Mouse (Mus musculus): Measurements from ENCODE around the gene Celf2. TPM values are rescaled to one million over a fixed set of nuclear protein-coding genes. Genes with fewer than 3 reads are reported as not detected.

Celf2 gene
- polyA plus RNA-seq, 1 experiment = 35.9 TPM

GRCm38 (mm10) chr2:6790876-6791275 lies 718.5 kb downstream of the Celf2 start:
- Histone ChIP-seq H3K27ac (ENCODE audit: control insufficient read depth, insufficient read depth, low read depth, low read length, poor library complexity) (no peak overlapping the region), H3K4me1 (ENCODE audit: control insufficient read depth, insufficient read depth, low read length) (no peaks in the 10 kb centered on the region; the same call in 1 of the 2 replicates), H3K4me3 (replicated peaks; ENCODE audit: control insufficient read depth, low read depth, low read length) (no peak overlapping the region)
- TF ChIP-seq POLR2A (IDR thresholded peaks at IDR 0.05; ENCODE audit: borderline replicate concordance, control insufficient read depth, low read depth, low read length) = no peak
- WGBS = 77% methylated on average over 2 of the region's 2 CpGs

DNA sequence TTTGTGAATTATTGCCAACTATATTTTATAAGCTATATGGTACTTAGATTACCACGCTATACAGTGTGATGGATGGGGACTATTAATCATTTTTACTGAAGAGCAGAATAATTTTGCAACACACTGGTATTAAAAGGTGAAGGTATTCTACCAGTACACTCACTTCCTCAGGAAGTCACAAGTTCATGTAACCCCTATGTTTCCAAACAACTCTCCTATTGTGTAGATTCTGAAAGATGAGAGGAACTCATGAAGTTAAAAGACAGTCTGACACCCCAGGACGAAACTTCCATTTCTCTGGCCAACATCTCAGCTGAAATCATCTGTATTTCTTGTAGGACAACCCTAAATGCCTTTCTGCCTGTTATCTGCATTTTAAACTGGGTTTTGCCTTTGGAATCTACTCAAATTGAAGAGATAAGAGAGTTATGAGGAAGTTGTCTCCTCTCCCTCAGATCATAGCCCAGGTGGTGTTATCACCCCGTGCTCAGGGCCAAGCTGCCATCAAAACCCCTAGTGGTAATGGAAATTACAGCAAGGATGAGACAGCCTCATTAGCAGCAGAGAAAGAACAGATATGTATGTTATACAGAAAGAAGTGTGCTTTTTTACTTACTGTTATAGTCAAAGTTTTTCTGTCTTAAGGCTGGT lies 722.7 kb downstream of the Celf2 start:
- WGBS = 33% methylated on average over 3 of the region's 3 CpGs
- no peaks in the 10 kb centered on the region; the same call in 1 of the 2 replicates for H3K4me1 ChIP-seq (ENCODE audit: control insufficient read depth, insufficient read depth, low read length)
- H3K27ac ChIP-seq (ENCODE audit: control insufficient read depth, insufficient read depth, low read depth, low read length, poor library complexity) = no peak overlapping the region
- H3K4me3 ChIP-seq (replicated peaks; ENCODE audit: control insufficient read depth, low read depth, low read length) = no peak overlapping the region
- TF ChIP-seq CTCF (IDR thresholded peaks at IDR 0.05; ENCODE audit: control insufficient read depth, insufficient read depth, low read length) (peak; percentile 35), POLR2A (IDR thresholded peaks at IDR 0.05; ENCODE audit: borderline replicate concordance, control insufficient read depth, low read depth, low read length) (no peak)

GRCm38 (mm10) chr2:6770214-6770613 lies 739.1 kb downstream of the Celf2 start:
- 91% methylated on average over 2 of the region's 2 CpGs for WGBS
- no peak overlapping the region for H3K4me3 ChIP-seq (replicated peaks; ENCODE audit: control insufficient read depth, low read depth, low read length)
- TF ChIP-seq CTCF (IDR thresholded peaks at IDR 0.05; ENCODE audit: control insufficient read depth, insufficient read depth, low read length) (no peak), POLR2A (IDR thresholded peaks at IDR 0.05; ENCODE audit: borderline replicate concordance, control insufficient read depth, low read depth, low read length) (no peak)
- H3K27ac ChIP-seq (ENCODE audit: control insufficient read depth, insufficient read depth, low read depth, low read length, poor library complexity) = no peak overlapping the region
- no peaks in the 10 kb centered on the region for H3K4me1 ChIP-seq (ENCODE audit: control insufficient read depth, insufficient read depth, low read length)

DNA sequence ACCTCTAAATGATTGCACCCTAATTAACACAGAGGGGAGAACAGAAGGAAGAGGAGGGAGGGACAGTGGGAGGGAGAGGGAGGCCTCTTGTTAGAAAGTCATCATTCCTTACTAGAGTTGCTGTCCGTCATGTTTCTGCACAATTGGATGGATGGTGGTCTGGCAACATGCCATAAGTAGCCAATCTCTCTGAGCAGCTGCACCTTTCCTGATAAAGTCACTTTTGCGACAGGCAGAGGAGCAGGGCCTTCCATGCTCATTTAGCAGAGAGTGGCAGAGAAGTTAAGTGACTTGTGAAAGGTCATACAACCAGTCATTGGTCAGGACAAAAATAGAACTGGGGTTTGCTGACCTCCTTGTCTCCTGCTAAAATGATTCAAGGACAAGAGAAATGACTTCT lies 747.0 kb downstream of the Celf2 start:
- no peaks in the 10 kb centered on the region for H3K4me1 ChIP-seq (ENCODE audit: control insufficient read depth, insufficient read depth, low read length)
- H3K4me3 ChIP-seq (replicated peaks; ENCODE audit: control insufficient read depth, low read depth, low read length) = no peak overlapping the region
- TF ChIP-seq CTCF (IDR thresholded peaks at IDR 0.05; ENCODE audit: control insufficient read depth, insufficient read depth, low read length) = no peak
- no peak for TF ChIP-seq POLR2A (IDR thresholded peaks at IDR 0.05; ENCODE audit: borderline replicate concordance, control insufficient read depth, low read depth, low read length)
- no peak overlapping the region for H3K27ac ChIP-seq (ENCODE audit: control insufficient read depth, insufficient read depth, low read depth, low read length, poor library complexity)
- WGBS = 31% methylated on average over 2 of the region's 2 CpGs

- TF ChIP-seq POLR2A (IDR thresholded peaks at IDR 0.05; ENCODE audit: borderline replicate concordance, control insufficient read depth, low read depth, low read length) = no peak
- TF ChIP-seq CTCF (IDR thresholded peaks at IDR 0.05; ENCODE audit: control insufficient read depth, insufficient read depth, low read length) = no peak
- Histone ChIP-seq H3K27ac (ENCODE audit: control insufficient read depth, insufficient read depth, low read depth, low read length, poor library complexity) (no peak overlapping the region), H3K4me1 (ENCODE audit: control insufficient read depth, insufficient read depth, low read length) (no peaks in the 10 kb centered on the region), H3K4me3 (replicated peaks; ENCODE audit: control insufficient read depth, low read depth, low read length) (no peak overlapping the region)
- WGBS = 29% methylated on average over 2 of the region's 2 CpGs
Measured at GRCm38 (mm10) chr2:6743173-6743572, 766.2 kb downstream of the Celf2 start.

DNA sequence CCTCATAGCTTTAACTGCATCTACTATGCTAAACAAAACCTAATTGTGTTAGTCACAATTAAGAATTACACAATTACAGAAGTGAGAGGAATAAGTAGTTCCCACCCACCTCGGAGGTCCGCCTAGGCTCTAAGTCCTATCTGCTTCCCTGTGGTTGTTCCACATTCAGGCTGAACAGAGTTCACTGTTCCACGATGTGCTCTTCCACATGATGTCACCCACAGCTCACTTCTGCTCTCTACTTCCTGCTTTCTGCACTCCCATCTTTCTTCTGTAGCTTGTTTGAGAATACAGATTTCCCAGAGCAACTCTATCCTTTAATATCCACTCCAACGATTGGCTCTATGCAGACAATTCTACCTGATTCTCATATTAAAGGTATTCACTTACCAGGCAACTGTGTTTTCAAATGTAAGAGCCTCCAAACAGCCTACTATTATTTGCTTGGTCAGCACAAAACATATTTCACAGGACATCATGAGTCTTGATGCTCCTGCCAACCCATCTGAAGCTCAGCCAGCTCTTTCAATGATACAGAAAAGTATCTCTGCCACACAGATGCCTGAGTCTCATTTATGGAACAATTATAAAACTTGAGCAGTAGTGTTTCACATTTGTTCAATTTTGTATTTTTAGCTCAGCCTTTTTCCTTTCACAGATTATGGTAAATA lies 769.2 kb downstream of the Celf2 start:
- 19% methylated on average over 4 of the region's 4 CpGs for WGBS
- H3K4me1 ChIP-seq (ENCODE audit: control insufficient read depth, insufficient read depth, low read length) = no peaks in the 10 kb centered on the region
- no peak overlapping the region for H3K27ac ChIP-seq (ENCODE audit: control insufficient read depth, insufficient read depth, low read depth, low read length, poor library complexity)
- no peak overlapping the region for H3K4me3 ChIP-seq (replicated peaks; ENCODE audit: control insufficient read depth, low read depth, low read length)
- TF ChIP-seq CTCF (IDR thresholded peaks at IDR 0.05; ENCODE audit: control insufficient read depth, insufficient read depth, low read length) = no peak
- no peak for TF ChIP-seq POLR2A (IDR thresholded peaks at IDR 0.05; ENCODE audit: borderline replicate concordance, control insufficient read depth, low read depth, low read length)

DNA sequence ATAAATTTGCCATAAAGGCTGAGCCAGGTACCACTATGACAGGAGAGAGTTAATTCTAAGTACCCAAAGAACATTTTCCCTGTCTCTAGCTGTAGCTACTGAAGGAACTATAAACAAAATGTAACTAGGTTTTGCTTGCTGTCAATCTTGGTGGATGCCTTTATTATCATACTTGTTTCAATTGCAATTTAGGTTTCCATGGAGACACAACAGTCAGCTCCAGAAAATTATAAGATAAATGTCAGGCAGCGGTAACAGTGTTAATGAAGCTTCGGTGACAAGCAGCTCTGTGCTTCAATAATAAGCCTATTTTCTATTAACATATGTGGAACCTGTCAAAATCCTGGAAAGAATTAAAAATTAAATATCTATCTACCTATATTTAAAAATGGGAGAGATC lies 777.3 kb downstream of the Celf2 start:
- WGBS = 89% methylated on average over 2 of the region's 2 CpGs
- H3K4me3 ChIP-seq (replicated peaks; ENCODE audit: control insufficient read depth, low read depth, low read length) = no peak overlapping the region
- H3K27ac ChIP-seq (ENCODE audit: control insufficient read depth, insufficient read depth, low read depth, low read length, poor library complexity) = no peak overlapping the region
- TF ChIP-seq POLR2A (IDR thresholded peaks at IDR 0.05; ENCODE audit: borderline replicate concordance, control insufficient read depth, low read depth, low read length) = no peak
- H3K4me1 ChIP-seq (ENCODE audit: control insufficient read depth, insufficient read depth, low read length) = no peaks in the 10 kb centered on the region

- TF ChIP-seq CTCF (IDR thresholded peaks at IDR 0.05; ENCODE audit: control insufficient read depth, insufficient read depth, low read length) = no peak
- no peak for TF ChIP-seq POLR2A (IDR thresholded peaks at IDR 0.05; ENCODE audit: borderline replicate concordance, control insufficient read depth, low read depth, low read length)
- 60% methylated on average over 3 of the region's 3 CpGs for WGBS
- Histone ChIP-seq H3K4me1 (ENCODE audit: control insufficient read depth, insufficient read depth, low read length) (no peaks in the 10 kb centered on the region; the same call in 1 of the 2 replicates), H3K4me3 (replicated peaks; ENCODE audit: control insufficient read depth, low read depth, low read length) (no peak overlapping the region), H3K27ac (ENCODE audit: control insufficient read depth, insufficient read depth, low read depth, low read length, poor library complexity) (no peak overlapping the region)
Measured at GRCm38 (mm10) chr2:6730860-6731259, 778.5 kb downstream of the Celf2 start.
